Mouse (Mus musculus) neural tube, embryonic 11.5 days (tissue): Measurements from ENCODE around the gene Eif4enif1. TPM values are rescaled to one million over a fixed set of nuclear protein-coding genes. Genes with fewer than 3 reads are reported as not detected.

ENCODE experiments used
- ATAC-seq: fragments of 200-750 bp; cut with Nextera tagmentation; 2 replicates; pipeline ENCODE4 v1.8.0; 2017; ENCODE audit warnings: moderate number of reproducible peaks, mild to moderate bottlenecking, moderate TSS enrichment, moderate library complexity; ENCODE audit not compliant: insufficient read depth, low FRiP score, low TSS enrichment
- DNase-seq: peaks from one replicate; pipeline ENCODE4 v3.0.0-alpha.2; 2015; ENCODE audit warnings: low spot score
- H3K27ac ChIP-seq: fragments of 300-500 bp; sonication (generic); 2 replicates; pipeline ENCODE4 v1.5.1; 2014; ENCODE audit warnings: low read depth, mild to moderate bottlenecking, low read length
- H3K27me3 ChIP-seq: fragments of 300-500 bp; sonication (generic); 2 replicates; pipeline ENCODE4 v1.6.1; 2014; ENCODE audit warnings: mild to moderate bottlenecking, low read length, mixed read lengths; ENCODE audit not compliant: control insufficient read depth, insufficient read depth
- H3K36me3 ChIP-seq: fragments of 300-500 bp; sonication (generic); 2 replicates; pipeline ENCODE4 v1.6.1; 2014; ENCODE audit warnings: mild to moderate bottlenecking, low read length, moderate library complexity, mixed read lengths; ENCODE audit not compliant: control insufficient read depth, insufficient read depth
- H3K4me1 ChIP-seq: fragments of 300-500 bp; sonication (generic); 2 replicates; pipeline ENCODE4 v1.6.1; 2014; ENCODE audit warnings: low read length, mixed read lengths; ENCODE audit not compliant: control insufficient read depth, insufficient read depth
- H3K4me2 ChIP-seq: fragments of 300-500 bp; sonication (generic); 2 replicates; pipeline ENCODE4 v1.6.1; 2014; ENCODE audit warnings: low read depth, mild to moderate bottlenecking, moderate library complexity
- H3K4me3 ChIP-seq: fragments of 300-500 bp; sonication (generic); 2 replicates; pipeline ENCODE4 v1.5.1; 2014; ENCODE audit warnings: low read depth, low read length
- H3K9ac ChIP-seq: fragments of 300-500 bp; sonication (generic); 2 replicates; pipeline ENCODE4 v1.6.1; 2014; ENCODE audit warnings: mild to moderate bottlenecking, low read length
- H3K9me3 ChIP-seq: fragments of 300-500 bp; sonication (generic); 2 replicates; pipeline ENCODE4 v1.6.1; 2016; ENCODE audit warnings: low read length; ENCODE audit not compliant: control insufficient read depth
- WGBS: fragments of 180-500 bp; shearing (Covaris S2); extraction: QIAGEN DNeasy Blood & Tissue Kit; methylation state at CpG from one replicate; pipeline ENCODE4 v1.1.7; 2014; 5-methylcytosine and 5-hydroxymethylcytosine counted together
- polyA plus RNA-seq: library from polyadenylated mRNA; unstranded; fragments of >200 nt; fragmentation: Nextera tagmentation; extraction: Ambion mirVana; gene quantifications from 2 replicates; pipeline ENCODE4 v1.2.1, GENCODE M21; 2014

Eif4enif1 gene
- polyA plus RNA-seq, 1 experiment from 2014 or later: 66.8 TPM

DNA sequence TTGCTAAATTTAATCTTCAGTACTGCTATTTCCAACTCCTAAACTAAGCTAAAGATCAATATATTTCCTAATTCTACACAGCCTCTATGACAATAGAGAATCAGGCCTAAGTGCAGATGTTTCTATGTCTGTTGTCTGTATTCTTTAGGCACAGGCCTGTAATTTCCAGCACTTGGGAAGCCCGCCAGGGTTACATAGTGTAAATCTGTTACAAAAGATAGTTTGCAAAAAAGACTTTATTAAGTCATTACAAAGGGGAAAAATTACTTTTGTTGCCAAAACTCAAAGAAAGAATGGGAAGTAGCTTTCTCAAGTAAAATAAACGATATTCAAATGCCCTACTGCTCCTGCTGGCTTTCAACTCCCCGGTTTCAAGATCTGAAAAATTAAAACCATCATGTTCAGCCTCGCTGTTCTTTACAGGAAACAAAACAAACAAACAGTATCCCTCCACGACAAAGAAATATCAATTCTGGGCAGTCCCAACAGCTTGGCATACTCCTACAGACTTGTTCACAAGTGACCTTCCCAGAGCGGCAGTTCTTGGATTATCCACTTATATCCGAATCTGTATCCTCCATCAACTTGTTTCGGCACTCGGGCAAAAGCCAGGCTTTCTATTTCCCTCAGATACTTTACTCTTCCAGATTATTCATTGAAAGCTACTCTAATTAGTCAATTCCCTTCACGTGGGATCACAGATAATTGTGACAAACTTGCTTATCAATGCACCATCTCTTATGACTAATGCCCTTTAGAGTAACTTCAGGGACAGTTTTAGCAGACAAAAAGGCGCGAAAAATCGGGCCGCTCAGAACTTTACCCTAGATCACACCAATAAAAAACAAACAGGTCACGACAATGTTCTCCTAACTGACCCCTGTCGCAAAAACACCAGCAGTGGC is 614 bp upstream of the Eif4enif1 start:
- Histone ChIP-seq H3K4me2 (peak overlapping the region; percentile 2; the same call in 1 of the 2 replicates), H3K27ac (no peak overlapping the region), H3K4me1 (no peaks in the 10 kb centered on the region), H3K4me3 (peak overlapping the region; percentile 38), H3K36me3 (peaks cover 3% of the 10 kb centered on the region; the same call in 1 of the 2 replicates), H3K9me3 (no peaks in the 10 kb centered on the region), H3K27me3 (no peaks in the 10 kb centered on the region), H3K9ac (peak overlapping the region; percentile 0; the same call in 1 of the 2 replicates)
- DNase-seq: no peak
- WGBS: 10% methylated on average over 16 of the region's 16 CpGs
- no peak for ATAC-seq

- Histone ChIP-seq H3K36me3 (peaks cover 3% of the 10 kb centered on the region; the same call in 1 of the 2 replicates), H3K9ac (peak overlapping the region; percentile 35), H3K9me3 (no peaks in the 10 kb centered on the region), H3K27me3 (no peaks in the 10 kb centered on the region), H3K4me1 (no peaks in the 10 kb centered on the region), H3K27ac (peak overlapping the region; percentile 1; the same call in 1 of the 2 replicates), H3K4me3 (peak overlapping the region; percentile 38), H3K4me2 (peak overlapping the region; percentile 21)
- DNase-seq: peak; percentile 69
- ATAC-seq: no peak; the same call in 1 of the 2 replicates
- WGBS: under 1% methylated on average over 27 of the region's 57 CpGs
Observed at GRCm38 (mm10) chr11:3202781-3203441, 719 bp downstream of the Eif4enif1 start.

- H3K4me1 ChIP-seq: no peaks in the 10 kb centered on the region
- no peak overlapping the region for H3K9ac ChIP-seq
- H3K27ac ChIP-seq: no peak overlapping the region
- WGBS: 87% methylated on average over 2 of the region's 2 CpGs
- no peaks in the 10 kb centered on the region for H3K27me3 ChIP-seq
- H3K36me3 ChIP-seq: peaks cover 3% of the 10 kb centered on the region; the same call in 1 of the 2 replicates
- DNase-seq (no peak), ATAC-seq (no peak)
- no peaks in the 10 kb centered on the region for H3K9me3 ChIP-seq
- H3K4me3 ChIP-seq: no peak overlapping the region
- no peak overlapping the region for H3K4me2 ChIP-seq
Observed at GRCm38 (mm10) chr11:3203771-3204170, 1.6 kb downstream of the Eif4enif1 start.

GRCm38 (mm10) chr11:3205207-3205606 is 3.0 kb downstream of the Eif4enif1 start:
- ATAC-seq: no peak
- H3K4me2 ChIP-seq: no peak overlapping the region

GRCm38 (mm10) chr11:3206783-3207182 is 4.6 kb downstream of the Eif4enif1 start:
- Histone ChIP-seq H3K4me1 (no peaks in the 10 kb centered on the region), H3K9ac (no peak overlapping the region), H3K4me2 (no peak overlapping the region), H3K4me3 (no peak overlapping the region), H3K27me3 (no peaks in the 10 kb centered on the region), H3K36me3 (peaks cover 3% of the 10 kb centered on the region; the same call in 1 of the 2 replicates), H3K9me3 (no peaks in the 10 kb centered on the region), H3K27ac (no peak overlapping the region)
- ATAC-seq (no peak), DNase-seq (no peak)
- 94% methylated on average over 3 of the region's 3 CpGs for WGBS

More at GRCm38 (mm10) chr11:3205207-3205606, 3.0 kb downstream of the Eif4enif1 start:
- 97% methylated on average over 3 of the region's 3 CpGs for WGBS
- DNase-seq: no peak
- Histone ChIP-seq H3K9ac (no peak overlapping the region), H3K27ac (no peak overlapping the region), H3K36me3 (peaks cover 3% of the 10 kb centered on the region; the same call in 1 of the 2 replicates), H3K9me3 (no peaks in the 10 kb centered on the region), H3K4me1 (no peaks in the 10 kb centered on the region), H3K4me3 (no peak overlapping the region), H3K27me3 (no peaks in the 10 kb centered on the region)

GRCm38 (mm10) chr11:3212526-3212925 is 10.3 kb downstream of the Eif4enif1 start:
- WGBS: 98% methylated on average over 1 of the region's 1 CpGs
- peaks cover 8% of the 10 kb centered on the region for H3K36me3 ChIP-seq
- H3K4me3 ChIP-seq: no peak overlapping the region
- no peaks in the 10 kb centered on the region for H3K4me1 ChIP-seq
- no peak overlapping the region for H3K27ac ChIP-seq
- DNase-seq (no peak), ATAC-seq (no peak)
- no peak overlapping the region for H3K9ac ChIP-seq
- no peaks in the 10 kb centered on the region for H3K9me3 ChIP-seq
- H3K4me2 ChIP-seq: no peak overlapping the region
- no peaks in the 10 kb centered on the region for H3K27me3 ChIP-seq

- H3K27ac ChIP-seq: no peak overlapping the region
- H3K4me1 ChIP-seq: no peaks in the 10 kb centered on the region
- 87% methylated on average over 5 of the region's 5 CpGs for WGBS
- no peak for DNase-seq
- H3K9me3 ChIP-seq: no peaks in the 10 kb centered on the region
- H3K27me3 ChIP-seq: no peaks in the 10 kb centered on the region
- H3K9ac ChIP-seq: no peak overlapping the region
- no peak for ATAC-seq
- H3K36me3 ChIP-seq: peaks cover 24% of the 10 kb centered on the region
- H3K4me3 ChIP-seq: no peak overlapping the region
- H3K4me2 ChIP-seq: no peak overlapping the region
Observed at GRCm38 (mm10) chr11:3223105-3223504, 20.9 kb downstream of the Eif4enif1 start.

- H3K9me3 ChIP-seq: no peaks in the 10 kb centered on the region
- no peak for ATAC-seq
- DNase-seq: no peak
- no peak overlapping the region for H3K27ac ChIP-seq
- peaks cover 18% of the 10 kb centered on the region for H3K36me3 ChIP-seq
- H3K27me3 ChIP-seq: no peaks in the 10 kb centered on the region
- no peak overlapping the region for H3K4me3 ChIP-seq
- H3K4me2 ChIP-seq: no peak overlapping the region
- H3K9ac ChIP-seq: no peak overlapping the region
- H3K4me1 ChIP-seq: no peaks in the 10 kb centered on the region
- WGBS: 96% methylated on average over 3 of the region's 3 CpGs
Observed at GRCm38 (mm10) chr11:3227113-3227512, 24.9 kb downstream of the Eif4enif1 start.
